Mouse (Mus musculus) midbrain, embryonic 14.5 days (tissue): ENCODE results near the gene Izumo4. TPM values are rescaled to one million over a fixed set of nuclear protein-coding genes. Genes with fewer than 3 reads are reported as not detected.
A peak's percentile ranks its signal among the peaks of the same experiment; 100 is the strongest.

ENCODE experiments used
- ATAC-seq: fragments of 200-750 bp; cut with Nextera tagmentation; 2 replicates; pipeline ENCODE4 v1.8.0; 2017; ENCODE audit warnings: moderate number of reproducible peaks, moderate library complexity; ENCODE audit not compliant: low FRiP score, low TSS enrichment
- DNase-seq: peaks from one replicate; pipeline ENCODE4 v3.0.0-alpha.2; 2015
- H3K27ac ChIP-seq: fragments of 300-500 bp; sonication (generic); replicated peaks from 2 replicates; pipeline ENCODE4 v1.5.1; 2014; ENCODE audit warnings: mild to moderate bottlenecking, low read depth, low read length, moderate library complexity
- H3K27me3 ChIP-seq: fragments of 300-500 bp; sonication (generic); 2 replicates; pipeline ENCODE4 v1.6.1; 2014; ENCODE audit warnings: low read length, control low read depth, mixed read lengths; ENCODE audit not compliant: control insufficient read depth, insufficient read depth
- H3K36me3 ChIP-seq: fragments of 300-500 bp; sonication (generic); 2 replicates; pipeline ENCODE4 v1.6.1; 2014; ENCODE audit warnings: low read length, control low read depth; ENCODE audit not compliant: control insufficient read depth, insufficient read depth
- H3K4me1 ChIP-seq: fragments of 300-500 bp; sonication (generic); 2 replicates; pipeline ENCODE4 v1.6.1; 2014; ENCODE audit warnings: mild to moderate bottlenecking, antibody characterized with exemption, low read length, control low read depth; ENCODE audit not compliant: control insufficient read depth, insufficient read depth
- H3K4me2 ChIP-seq: fragments of 300-500 bp; sonication (generic); 2 replicates; pipeline ENCODE4 v1.6.1; 2014; ENCODE audit warnings: mild to moderate bottlenecking, low read length, moderate library complexity
- H3K4me3 ChIP-seq: fragments of 300-500 bp; sonication (generic); replicated peaks from 2 replicates; pipeline ENCODE4 v1.5.1; 2014; ENCODE audit warnings: low read depth, low read length
- H3K9ac ChIP-seq: fragments of 300-500 bp; sonication (generic); replicated peaks from 2 replicates; pipeline ENCODE4 v1.6.1; 2014; ENCODE audit warnings: mild to moderate bottlenecking, low read length, moderate library complexity
- H3K9me3 ChIP-seq: fragments of 300-500 bp; sonication (generic); 2 replicates; pipeline ENCODE4 v1.6.1; 2016; ENCODE audit warnings: low read length, control low read depth, mixed read lengths; ENCODE audit not compliant: control insufficient read depth
- WGBS: fragments of 180-500 bp; shearing (Covaris S2); extraction: QIAGEN DNeasy Blood & Tissue Kit; methylation state at CpG from one replicate; pipeline ENCODE4 v1.1.7; 2014; 5-methylcytosine and 5-hydroxymethylcytosine counted together
- polyA plus RNA-seq: library from polyadenylated mRNA; unstranded; fragments of >200 nt; fragmentation: Nextera tagmentation; extraction: Ambion mirVana; gene quantifications from 2 replicates; pipeline ENCODE4 v1.2.1, GENCODE M21; 2014

Gene Izumo4
- polyA plus RNA-seq, 1 experiment from 2014 or later: 22.4 TPM

DNA sequence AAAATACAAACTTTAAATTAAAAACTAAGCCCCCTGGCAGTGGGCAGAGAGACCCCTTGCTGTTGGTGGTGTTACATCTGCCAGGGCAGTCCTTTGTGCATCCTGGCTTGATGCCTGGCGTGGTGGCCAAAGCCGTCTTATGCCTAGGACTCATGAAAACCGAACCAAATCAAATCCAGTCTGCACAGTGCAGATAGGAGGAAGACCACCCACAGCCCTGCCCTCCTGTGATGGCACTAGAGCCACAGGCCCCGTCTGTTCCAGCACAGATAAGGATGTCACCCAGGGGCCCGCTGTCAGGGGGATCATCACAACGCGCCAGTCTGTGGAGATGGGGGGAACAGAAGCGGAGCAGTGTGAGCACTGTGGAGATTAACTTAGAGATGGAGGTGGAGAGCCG is 4.2 kb upstream of the Izumo4 start:
- Histone ChIP-seq H3K27ac (0 out of 2 replicates have a peak overlapping the region, but pooled peaks have one; percentile 0), H3K4me1 (peaks cover 19% of the 10 kb centered on the region), H3K4me2 (no peak overlapping the region), H3K4me3 (no peak overlapping the region), H3K9me3 (no peaks in the 10 kb centered on the region), H3K9ac (no peak overlapping the region), H3K27me3 (no peaks in the 10 kb centered on the region), H3K36me3 (peaks cover 14% of the 10 kb centered on the region)
- DNase-seq (peak; percentile 46), ATAC-seq (no peak)
- WGBS: 67% methylated on average over 9 of the region's 9 CpGs

DNA sequence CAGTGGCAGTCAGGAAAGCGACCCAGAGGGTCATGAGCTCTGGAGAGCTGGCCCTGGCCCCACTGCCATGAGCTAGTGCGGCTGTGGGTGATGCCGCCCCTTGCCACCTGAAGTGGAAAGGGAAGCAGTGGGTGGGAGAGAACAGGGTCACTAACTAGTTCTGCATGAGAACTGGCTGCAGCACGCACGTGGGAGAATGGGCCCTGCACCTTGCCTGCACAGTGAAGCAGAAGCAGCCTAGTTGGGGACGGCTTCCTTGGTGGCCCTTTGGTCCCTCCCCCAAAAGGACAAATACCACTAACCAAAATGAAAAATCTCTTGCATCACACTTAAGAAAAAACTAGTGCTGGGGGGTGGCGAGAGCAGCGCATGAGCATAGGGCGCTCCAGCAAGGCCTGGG is 3.4 kb upstream of the Izumo4 start:
- H3K36me3 ChIP-seq: peaks cover 14% of the 10 kb centered on the region
- 94% methylated on average over 9 of the region's 9 CpGs for WGBS
- H3K9me3 ChIP-seq: no peaks in the 10 kb centered on the region
- no peak overlapping the region for H3K4me2 ChIP-seq
- H3K27ac ChIP-seq: no peak overlapping the region
- H3K9ac ChIP-seq: no peak overlapping the region
- DNase-seq: no peak
- H3K4me3 ChIP-seq: no peak overlapping the region
- H3K4me1 ChIP-seq: peaks cover 26% of the 10 kb centered on the region
- H3K27me3 ChIP-seq: no peaks in the 10 kb centered on the region
- no peak for ATAC-seq

DNA sequence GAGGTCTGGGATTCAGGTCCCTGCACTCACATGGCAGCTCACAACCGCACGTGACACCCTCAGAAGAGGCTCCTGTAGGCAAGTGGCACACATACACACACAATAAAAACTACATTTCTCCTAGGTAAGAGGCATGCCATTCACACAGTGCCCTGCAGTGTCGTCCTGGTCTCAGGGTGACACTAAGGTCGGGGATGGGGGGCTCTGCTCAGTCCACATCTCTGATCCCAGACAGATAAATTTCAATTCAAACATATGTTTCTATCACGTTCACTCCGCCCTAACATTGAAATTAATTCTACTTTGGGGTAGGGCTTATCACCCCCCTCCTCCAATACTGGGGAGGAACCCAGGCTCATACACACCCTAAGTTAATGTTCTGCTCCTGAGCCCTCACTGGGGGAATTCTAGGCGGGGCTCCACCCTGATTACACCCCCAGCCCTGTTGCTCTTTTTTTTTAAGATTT is 1.9 kb upstream of the Izumo4 start:
- H3K9me3 ChIP-seq: no peaks in the 10 kb centered on the region
- H3K9ac ChIP-seq: no peak overlapping the region
- no peak overlapping the region for H3K4me3 ChIP-seq
- H3K27ac ChIP-seq: no peak overlapping the region
- peaks cover 8% of the 10 kb centered on the region; the same call in 1 of the 2 replicates for H3K36me3 ChIP-seq
- ATAC-seq (no peak), DNase-seq (no peak)
- H3K4me1 ChIP-seq: peaks cover 32% of the 10 kb centered on the region
- no peaks in the 10 kb centered on the region for H3K27me3 ChIP-seq
- WGBS: 86% methylated on average over 7 of the region's 7 CpGs
- H3K4me2 ChIP-seq: peak overlapping the region; percentile 80; the same call in 1 of the 2 replicates

DNA sequence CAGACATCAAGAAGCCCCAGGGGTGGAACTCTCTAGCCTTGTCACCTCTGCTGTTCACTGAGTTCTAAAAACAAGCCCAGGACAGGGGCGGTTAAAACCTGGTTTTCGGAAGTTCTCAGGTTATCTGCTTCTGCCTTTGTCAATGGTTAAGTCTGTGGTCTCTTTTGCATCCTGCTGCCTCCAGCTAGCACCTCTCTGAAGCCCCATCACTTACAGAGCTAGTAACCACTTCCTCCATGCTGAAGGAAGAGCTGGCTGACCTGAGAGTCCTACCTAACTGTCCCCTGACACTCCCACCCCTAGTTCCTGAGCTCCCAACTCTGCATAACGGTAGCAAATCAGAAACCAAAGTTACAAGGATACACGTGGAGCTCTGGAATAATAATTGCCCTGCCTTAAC is 1.3 kb upstream of the Izumo4 start:
- Histone ChIP-seq H3K9ac (peak overlapping the region; percentile 27; the same call in 1 of the 2 replicates), H3K27ac (no peak overlapping the region), H3K4me1 (peaks cover 32% of the 10 kb centered on the region)

DNA sequence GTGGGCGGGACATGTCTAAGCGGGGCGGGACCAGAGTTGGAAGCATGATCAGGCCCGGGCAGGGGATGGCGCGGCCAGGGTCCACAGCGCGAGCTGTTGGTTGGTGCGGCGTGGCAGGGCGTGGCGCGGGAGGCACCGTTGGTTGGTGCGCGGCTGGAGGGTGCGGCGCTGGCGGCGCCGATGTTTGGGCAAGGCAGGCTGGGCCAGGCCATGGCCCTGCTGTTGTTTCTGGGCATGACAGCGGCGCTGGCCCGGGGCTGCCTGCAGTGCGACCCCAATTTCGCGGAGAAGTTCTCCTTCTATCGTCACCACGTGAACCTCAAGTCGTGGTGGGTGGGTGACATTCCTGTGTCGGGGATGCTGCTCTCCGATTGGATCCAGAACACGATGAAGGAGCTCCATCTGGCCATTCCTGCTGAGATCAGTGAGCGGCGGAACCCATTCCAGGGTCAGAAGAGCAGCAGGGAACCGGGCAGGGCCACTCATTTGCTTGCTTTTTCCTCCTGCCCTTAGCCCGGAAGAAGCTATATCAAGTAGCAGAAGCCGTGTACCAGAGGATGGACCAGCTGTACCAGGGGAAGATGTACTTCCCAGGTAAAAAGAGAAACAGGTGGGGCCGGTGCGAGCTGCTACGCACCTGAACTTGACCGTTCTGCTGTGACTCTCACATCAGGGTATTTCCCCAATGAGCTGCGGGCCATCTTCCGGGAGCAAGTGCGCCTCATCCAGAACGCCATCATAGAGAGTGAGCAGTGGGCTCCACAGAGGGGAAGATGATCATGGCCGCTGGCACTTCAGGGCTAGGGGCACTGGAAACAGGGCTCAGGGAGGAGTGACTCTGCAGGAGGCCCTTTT is 779 bp downstream of the Izumo4 start:
- Histone ChIP-seq H3K4me2 (peak overlapping the region; percentile 80), H3K36me3 (peaks cover 31% of the 10 kb centered on the region), H3K27me3 (no peaks in the 10 kb centered on the region), H3K4me3 (peak overlapping the region; percentile 70), H3K9me3 (no peaks in the 10 kb centered on the region), H3K9ac (peak overlapping the region; percentile 58), H3K4me1 (peaks cover 32% of the 10 kb centered on the region), H3K27ac (peak overlapping the region; percentile 85)
- ATAC-seq (peak; percentile 81), DNase-seq (peak; percentile 92)
- WGBS: 2% methylated on average over 47 of the region's 47 CpGs

More for the DNA sequence above, 1.3 kb upstream of the Izumo4 start:
- Histone ChIP-seq H3K9me3 (no peaks in the 10 kb centered on the region), H3K4me3 (peak overlapping the region; percentile 70), H3K36me3 (peaks cover 14% of the 10 kb centered on the region), H3K4me2 (peak overlapping the region; percentile 80), H3K27me3 (no peaks in the 10 kb centered on the region)
- ATAC-seq (no peak), DNase-seq (no peak)
- 51% methylated on average over 4 of the region's 4 CpGs for WGBS

DNA sequence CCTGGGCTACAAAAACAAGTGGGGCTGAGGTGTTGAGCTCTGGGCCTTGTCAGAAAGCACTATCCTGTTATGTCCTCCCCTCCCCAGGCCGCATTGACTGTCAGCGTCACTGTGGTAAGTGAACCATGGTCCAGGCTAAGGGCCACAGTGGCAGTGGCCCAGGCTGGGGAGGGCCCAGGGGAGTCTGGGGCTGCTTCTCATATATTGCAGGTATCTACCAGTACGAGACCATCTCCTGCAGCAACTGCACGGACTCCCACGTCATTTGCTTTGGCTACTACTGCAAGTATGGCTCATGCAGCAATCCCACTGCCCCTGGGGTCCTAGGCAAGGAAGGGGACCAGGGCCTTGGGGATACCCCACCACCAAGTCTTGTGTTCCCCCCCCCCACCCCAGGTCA is 1.7 kb downstream of the Izumo4 start:
- H3K36me3 ChIP-seq: peaks cover 36% of the 10 kb centered on the region
- DNase-seq: no peak
- H3K4me2 ChIP-seq: peak overlapping the region; percentile 80
- ATAC-seq: no peak
- H3K9me3 ChIP-seq: no peaks in the 10 kb centered on the region
- no peaks in the 10 kb centered on the region for H3K27me3 ChIP-seq
- 86% methylated on average over 5 of the region's 5 CpGs for WGBS
- H3K9ac ChIP-seq: no peak overlapping the region; the same call in 1 of the 2 replicates
- peaks cover 32% of the 10 kb centered on the region for H3K4me1 ChIP-seq
- H3K4me3 ChIP-seq: peak overlapping the region; percentile 70; the same call in 1 of the 2 replicates
- H3K27ac ChIP-seq: peak overlapping the region; percentile 85; the same call in 1 of the 2 replicates

DNA sequence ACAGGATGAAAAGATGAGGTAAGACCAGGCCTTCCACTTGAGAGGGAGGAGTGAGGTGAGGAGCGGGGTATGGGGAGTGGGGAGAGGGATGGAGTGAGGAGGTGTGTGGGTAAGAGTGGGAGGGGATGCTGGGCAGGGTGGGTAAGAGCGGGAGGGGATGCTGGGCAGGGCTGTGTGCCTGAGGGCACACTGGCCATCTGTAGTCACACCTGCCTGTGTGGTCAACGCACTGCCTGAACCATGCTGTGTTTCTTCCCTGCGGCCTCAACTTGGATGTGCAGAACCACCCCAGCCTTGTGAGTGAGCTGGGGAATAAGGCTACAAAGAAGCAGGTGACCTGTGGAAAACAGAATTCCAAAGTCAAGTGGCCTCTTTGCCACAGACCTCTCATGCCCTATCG is 2.4 kb downstream of the Izumo4 start:
- H3K27me3 ChIP-seq: no peaks in the 10 kb centered on the region
- H3K4me1 ChIP-seq: peaks cover 32% of the 10 kb centered on the region
- no peak overlapping the region for H3K4me2 ChIP-seq
- no peak overlapping the region for H3K27ac ChIP-seq
- DNase-seq (no peak), ATAC-seq (no peak)
- peaks cover 43% of the 10 kb centered on the region for H3K36me3 ChIP-seq
- WGBS: 88% methylated on average over 5 of the region's 5 CpGs
- no peaks in the 10 kb centered on the region for H3K9me3 ChIP-seq
- H3K9ac ChIP-seq: 0 out of 2 replicates have a peak overlapping the region, but pooled peaks have one; percentile 12
- no peak overlapping the region for H3K4me3 ChIP-seq

DNA sequence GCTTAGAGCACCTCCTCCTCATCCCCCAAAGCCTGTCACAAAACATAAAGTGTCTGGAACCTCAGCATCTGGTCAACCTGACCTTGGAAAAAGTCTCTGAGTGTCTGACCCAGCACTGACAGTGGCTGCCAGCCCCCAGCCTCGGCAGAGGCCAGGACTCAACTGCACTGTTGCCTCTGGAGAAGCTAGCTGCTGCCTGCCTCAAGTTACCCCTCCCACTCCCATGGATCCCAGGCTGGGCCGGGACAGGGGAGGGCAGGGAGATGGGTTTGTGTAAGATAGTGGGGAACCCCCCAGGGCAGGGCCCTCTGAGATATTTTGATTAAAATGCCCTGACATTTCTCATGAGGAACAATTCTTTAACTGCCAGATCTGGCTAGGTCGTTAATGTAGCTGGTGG is 3.0 kb downstream of the Izumo4 start:
- Histone ChIP-seq H3K4me1 (peaks cover 29% of the 10 kb centered on the region), H3K27ac (no peak overlapping the region), H3K4me3 (no peak overlapping the region), H3K4me2 (no peak overlapping the region), H3K9me3 (no peaks in the 10 kb centered on the region), H3K27me3 (no peaks in the 10 kb centered on the region), H3K9ac (0 out of 2 replicates have a peak overlapping the region, but pooled peaks have one; percentile 12), H3K36me3 (peaks cover 50% of the 10 kb centered on the region)
- ATAC-seq (no peak), DNase-seq (no peak)
- 66% methylated on average over 3 of the region's 3 CpGs for WGBS
